Mouse (Mus musculus) thymus, postnatal 4 days (tissue): ENCODE measurements at regions not wholly inside any gene's neighbourhood (a gene's known extent, or its start where the extent isn't known, plus 50 kb on each side); places are given as distances from the start of the nearest gene placed in this dataset.
A peak's percentile ranks its signal among the peaks of the same experiment; 100 is the strongest.

ENCODE experiments used
- DNase-seq: peaks from one replicate; pipeline ENCODE4 v3.0.0; 2021

DNA sequence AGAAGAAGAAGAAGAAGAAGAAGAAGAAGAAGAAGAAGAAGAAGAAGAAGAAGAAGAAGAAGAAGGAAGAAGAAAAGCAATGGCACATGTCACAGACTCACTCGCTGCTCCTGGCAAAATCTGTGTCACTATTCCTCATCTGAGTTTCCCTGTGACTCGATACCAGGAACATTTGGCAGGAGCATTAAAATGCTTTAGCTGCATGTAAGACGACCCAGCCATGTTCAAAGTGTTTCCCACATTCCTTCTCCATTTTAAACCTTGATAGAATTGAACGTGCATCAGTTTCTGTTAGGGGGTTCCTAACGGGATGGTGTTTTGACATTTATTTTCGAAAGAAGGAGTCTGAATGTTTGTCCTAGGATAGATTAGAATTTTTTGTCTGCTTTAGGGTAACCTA is 51.2 kb upstream of the Pja2 start:
- no peak for DNase-seq

DNA sequence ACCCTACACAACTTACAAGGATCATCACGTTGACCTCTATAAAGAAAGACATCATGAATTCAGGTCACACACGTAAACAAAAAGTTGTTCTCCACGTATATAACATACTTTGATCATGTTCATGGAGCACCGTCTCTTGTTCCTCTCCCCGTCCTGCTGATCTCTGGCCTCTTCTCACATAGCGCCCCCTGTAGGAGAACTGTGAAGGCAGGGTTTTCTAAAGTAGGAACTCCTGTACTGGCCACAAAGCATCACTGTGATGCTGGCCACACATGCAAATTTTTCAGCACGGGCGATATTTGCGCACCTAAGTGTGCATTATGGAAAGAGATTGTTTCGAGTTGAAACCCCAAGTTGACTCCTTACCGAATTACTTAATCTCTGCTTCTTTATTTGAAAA is 51.9 kb upstream of the Pja2 start:
- peak; percentile 16 for DNase-seq

DNA sequence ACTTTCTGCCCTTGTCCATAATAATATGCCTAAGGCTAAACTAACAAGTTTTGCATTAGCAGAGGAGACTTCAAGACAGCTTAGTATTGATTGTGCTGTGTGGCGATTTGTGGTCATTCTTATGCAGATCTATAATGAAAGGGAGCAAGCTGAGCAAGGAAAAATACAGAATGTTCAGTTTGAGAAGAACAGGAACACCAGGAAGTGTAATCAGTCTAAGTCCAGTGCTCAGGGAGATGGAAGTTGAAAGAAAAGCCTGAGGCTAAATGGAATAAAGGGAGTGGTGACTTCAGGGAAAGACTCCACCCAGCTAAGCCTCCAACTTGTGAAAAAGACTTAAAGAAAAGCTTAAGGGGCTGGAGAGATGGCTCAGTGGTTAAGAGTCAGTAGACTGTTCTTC is 58.6 kb upstream of the Pja2 start:
- no peak for DNase-seq

DNA sequence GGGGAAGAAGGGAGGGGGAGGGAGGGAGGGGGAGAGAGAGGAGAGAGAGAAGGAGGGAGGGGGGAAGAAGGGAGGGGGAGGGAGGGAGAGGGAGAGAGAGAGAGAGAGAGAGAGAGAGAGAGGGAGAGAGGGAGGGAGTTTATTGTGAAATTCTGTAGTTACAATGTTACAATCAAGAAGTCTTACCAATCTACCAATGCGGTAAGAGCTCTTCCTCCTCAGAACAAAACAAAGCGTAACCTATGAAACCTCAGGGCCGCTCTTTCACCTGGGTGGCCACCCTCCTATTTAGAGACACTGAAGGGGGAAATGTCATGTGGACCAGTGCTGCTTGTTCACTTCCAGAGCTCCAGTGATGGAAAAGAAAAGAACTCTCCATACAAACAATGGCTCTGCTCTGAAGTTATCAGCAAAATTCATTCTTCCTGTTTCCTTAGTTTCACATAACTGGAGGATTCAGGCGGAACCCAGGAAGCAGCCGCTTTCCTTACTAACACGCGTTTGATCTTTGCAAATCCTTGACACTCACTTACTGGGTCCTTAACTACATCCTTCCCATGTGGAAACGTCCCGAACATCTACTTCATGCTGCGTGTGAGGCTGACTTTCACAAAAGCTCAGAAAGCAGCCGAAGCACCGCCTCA is 65.7 kb upstream of the Pja2 start:
- DNase-seq = no peak

DNA sequence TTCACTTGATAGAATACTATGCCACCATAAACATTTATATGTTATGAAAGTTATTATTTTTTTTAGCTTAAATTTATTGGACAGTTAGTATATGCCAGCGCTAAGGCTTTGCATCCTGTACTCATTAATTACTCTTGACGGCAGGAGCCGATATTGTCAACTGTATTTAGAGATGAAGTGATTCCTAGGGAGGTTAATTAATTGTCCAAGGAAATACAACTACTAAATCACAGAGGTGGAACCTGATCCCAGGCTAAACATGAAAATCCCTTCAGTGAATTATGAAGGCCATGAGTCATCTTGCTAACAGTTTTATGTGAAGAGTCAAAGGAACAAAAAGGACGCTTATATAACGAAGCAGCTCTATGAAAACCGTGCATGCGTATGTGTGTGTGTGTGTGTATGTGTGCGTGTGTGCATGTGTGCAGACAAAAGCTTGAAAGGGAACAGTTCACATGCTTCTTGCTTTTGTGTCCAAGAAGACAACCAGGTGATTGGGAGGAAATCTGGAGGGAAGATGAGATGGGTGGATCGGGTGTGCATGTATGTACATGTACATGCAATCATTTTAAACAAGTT is 66.5 kb upstream of the Pja2 start:
- DNase-seq = no peak

DNA sequence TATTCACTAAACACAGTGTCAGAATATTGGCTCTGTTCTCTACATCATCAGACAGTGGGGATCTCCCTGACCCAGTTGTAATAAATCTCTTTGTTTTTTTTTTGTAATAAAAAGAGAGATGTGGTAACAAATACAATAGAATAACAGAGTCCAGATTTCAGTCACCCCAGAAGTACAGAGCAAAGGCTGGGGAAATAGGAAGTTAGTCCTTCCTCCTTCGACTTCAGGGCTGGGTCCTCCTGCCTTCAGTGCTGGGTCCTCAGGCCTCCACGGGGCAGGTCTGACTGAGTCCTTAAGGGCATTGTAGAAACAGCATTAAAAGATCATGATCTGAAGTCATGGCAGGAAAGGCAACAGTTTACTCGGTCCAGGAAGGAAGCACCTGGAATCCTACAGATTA is 67.0 kb upstream of the Pja2 start:
- no peak for DNase-seq

DNA sequence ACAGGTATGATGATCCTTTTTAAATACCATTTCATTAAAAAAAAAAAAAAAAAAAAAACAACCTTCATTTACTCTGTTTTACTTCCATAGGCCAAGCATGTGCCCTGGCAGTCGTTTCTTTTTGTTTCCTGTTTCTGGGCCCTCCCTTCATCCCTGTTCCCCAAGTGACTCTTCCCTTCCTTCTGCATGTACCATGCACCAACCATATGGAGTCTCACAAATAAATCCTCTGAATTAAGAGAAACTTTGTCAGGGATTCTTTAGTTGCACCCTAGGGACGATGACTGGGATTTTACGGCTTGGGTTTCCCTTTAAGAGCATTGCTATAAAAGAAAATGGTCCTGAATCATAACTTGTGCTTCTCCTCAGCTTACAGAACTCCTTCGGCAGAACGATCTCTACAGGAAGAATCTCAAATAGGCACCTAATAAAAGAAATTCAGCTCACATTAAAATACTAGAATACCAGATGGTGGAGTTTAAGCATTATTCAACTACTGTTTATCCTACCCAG is 75.1 kb upstream of the Pja2 start:
- DNase-seq = no peak

DNA sequence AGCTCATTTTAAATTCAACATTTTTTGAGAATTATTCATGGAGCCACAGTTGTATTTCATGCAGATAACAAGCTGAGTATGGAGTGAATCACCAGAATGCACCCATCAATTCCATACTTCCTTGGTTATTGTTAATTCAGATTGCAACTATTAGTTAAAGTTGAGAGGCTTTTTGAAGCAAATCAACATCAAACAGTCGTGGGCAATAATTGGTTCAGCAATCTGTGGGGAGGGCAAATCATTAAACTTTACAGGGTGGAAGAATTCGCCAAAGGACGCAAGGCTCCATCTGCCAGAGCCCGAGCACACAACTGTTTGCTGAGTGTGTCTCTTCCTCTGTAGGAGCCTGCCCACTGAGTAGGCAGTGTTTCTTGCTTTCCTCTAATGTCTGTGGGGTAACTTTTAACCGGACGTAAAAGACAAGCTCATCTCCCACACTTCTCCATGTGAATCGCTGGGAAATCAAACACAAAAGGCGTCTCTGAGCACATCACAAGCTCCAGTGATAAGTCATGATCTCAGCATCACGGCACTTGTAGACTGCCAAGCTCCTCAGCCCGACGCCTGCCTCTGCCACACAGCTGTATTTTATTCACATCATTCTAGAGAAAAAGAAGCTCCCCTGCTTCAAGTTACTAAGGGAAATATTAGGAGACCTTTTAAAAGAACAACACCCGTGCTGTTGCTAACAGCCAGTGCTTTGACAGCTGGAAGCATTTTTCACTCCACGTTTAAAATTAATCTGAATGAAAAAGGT is 75.7 kb upstream of the Pja2 start:
- no peak for DNase-seq

DNA sequence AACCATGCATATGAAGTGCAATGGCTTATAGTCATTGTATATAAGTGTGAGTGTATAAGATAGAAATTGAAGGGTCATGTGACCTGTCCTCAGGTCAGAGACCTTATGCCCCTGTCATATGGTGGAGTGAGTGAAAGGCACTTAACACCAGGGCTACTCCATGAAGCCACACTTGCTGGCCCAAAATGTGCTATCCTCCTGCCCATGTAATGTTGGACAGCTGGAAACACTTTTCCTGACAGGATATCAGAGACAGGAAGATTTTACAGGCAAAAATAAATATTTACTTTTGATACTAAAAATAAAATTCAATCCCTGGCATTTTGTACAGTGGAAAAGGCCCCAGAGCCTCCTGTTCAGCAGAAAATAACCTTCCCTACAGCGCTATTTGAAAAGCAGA is 94.1 kb upstream of the Pja2 start:
- no peak for DNase-seq

DNA sequence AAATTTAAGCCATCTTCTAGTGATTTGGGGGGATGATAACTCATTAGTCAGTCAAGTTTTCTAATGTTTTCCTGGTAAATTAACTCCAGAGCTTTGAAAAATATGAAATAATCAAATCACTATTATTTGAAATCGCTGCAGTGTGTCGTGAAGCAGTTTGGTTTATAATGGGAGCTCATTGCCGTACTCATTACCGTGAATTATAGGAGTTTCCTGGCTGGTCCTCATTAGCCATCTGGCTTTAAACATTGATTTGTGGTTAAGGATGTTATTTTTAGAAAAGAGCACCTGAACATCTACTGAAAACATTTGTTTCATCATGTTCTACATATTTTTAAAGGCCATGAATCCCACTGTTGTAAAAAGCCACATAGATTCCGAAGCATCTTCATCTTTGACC is 94.8 kb upstream of the Pja2 start:
- no peak for DNase-seq

DNA sequence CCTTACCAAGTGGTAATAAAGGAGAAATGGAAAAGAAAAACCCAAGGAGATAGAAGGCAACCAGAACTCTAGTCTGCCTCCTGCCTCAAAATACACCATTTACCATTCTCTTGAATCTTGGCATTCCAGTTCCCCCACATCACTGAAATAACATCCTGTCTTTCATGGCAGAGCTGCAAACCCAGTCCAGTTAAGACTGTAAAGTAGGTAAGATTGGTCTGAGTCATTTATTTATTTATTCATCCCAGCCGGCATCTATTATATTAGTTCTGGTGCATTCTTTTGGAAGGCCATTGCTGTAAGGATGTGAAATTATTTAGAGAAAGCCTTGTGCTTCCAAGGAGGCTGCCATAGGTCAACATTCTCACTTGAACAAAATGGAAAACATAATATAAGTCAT is 107.9 kb upstream of the Pja2 start:
- DNase-seq = no peak

DNA sequence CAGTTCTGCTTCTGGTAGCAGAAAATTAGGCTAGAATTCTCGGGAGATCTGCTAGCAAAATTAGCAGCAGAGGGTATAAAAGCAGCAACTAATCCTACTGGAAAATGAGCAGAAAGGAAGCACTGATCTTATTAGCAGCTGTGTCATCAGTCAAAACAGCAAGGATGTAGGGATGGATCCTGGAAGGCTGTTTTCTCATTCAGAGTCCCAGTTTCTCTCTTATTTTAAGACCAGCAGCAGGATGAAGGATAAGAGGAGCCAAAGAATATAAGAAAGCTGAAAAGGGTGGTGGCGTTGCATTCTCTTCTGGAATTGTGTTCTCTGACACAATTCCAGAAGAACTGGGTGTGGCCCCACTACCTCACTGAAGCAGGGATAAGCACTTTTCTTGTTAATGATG is 123.0 kb upstream of the Pja2 start:
- no peak for DNase-seq

DNA sequence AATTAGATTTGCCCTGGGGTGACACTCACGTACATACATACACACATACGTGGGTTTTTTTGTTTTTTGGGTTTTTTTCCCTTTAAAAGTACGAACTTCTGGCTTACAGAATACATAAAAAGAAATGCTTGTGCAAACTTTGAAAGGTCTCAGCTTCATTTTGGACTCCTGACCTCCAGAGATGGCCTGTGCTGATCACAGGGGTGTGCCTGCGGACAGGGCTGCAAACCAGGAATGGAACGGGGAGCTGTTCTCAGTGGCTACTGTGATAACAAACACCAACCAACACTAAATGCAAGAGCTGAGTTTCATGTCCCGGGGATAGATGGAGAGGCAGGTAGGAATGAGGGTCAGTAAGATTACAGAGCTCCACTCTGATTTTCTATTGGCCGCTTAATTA is 134.3 kb upstream of the Man2a1 start:
- DNase-seq = no peak

DNA sequence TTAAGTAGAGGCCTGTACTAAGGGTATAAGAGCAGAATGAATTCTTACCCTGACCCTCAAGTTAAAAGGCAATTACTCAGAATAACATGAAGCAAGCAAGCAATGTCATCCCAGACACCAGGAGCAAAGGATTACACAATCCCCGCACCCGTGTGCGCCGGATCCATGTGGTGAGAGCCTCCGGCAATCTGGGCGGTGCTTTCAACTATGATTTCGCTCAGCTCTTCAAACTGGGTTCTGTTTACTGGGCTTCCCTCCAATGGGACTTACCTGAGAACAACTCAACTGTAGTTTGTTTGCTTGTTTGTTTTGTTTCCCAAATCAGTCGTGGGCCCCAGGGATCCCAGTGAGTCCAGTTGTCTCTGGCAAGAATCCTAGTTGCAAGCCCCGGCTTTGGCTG is 133.8 kb upstream of the Man2a1 start:
- DNase-seq = no peak

DNA sequence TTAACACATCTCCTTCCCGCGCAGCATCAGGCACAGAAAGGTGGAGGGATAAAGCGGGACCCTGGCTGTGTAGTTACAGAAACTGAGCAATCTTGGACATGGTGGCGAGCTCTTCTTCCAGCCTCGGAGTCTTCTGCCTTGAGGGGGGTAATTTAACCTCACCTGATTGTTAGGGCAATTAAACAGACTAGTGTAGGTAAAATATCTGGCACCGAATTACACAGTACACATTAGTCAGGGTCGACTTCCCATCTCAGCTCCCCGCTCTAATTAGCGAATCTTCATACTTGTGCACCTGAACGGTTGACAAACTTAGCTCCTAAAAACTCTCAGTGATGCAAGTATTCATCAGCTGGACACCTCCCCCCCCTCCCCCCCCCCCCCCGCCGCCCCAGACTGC is 133.2 kb upstream of the Man2a1 start:
- DNase-seq = no peak

DNA sequence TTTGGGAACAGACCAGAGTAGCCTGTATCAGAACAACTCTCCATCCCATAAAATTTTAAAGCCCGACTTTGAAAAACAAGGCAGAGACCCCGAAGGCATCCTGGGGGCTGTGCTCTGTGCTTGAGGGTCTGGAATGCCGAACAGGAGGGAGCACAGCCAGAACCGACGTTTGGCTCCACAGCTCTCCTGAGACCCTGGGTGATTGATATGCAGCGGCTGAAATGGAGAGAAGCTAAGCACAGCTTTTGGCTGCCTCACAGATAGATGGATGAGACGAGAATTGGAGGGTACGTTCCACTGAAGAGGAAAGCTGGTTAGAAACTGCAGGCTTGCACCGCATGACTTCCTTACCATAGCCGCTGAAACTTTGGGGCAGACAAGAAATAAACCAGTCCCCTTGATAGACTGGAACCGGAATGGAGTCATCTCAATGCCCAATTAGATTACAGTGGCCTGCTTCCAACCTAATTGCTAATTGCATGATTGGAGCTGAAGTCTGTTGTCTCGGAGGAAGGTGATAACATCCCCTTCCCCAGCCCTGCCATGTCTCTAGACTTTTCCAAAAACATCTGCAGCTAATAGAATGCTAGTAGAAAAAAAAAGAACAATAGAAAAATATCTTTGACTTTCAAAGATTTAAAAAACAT is 130.7 kb upstream of the Man2a1 start:
- DNase-seq = no peak

DNA sequence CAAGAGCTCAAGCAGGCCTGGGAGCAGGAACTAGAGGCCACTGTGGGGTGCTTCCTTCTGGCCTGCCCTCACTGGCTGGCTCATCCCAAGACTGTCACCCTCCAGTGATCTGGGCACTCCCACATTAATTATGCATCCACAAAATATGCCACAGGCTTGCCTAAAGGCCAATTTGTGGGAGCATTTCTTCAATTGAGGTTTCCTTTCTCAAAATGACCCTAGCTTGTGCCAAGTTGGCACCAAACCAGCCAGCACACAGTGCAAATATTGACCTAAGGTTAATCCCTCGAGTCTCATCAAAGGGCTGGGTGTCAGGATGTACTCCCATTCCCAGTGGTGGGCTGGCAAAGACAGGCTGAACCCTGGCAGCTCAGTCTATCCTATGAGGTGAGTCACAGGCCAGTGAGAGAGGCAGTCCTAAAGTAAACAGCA is 119.9 kb upstream of the Man2a1 start:
- no peak for DNase-seq

DNA sequence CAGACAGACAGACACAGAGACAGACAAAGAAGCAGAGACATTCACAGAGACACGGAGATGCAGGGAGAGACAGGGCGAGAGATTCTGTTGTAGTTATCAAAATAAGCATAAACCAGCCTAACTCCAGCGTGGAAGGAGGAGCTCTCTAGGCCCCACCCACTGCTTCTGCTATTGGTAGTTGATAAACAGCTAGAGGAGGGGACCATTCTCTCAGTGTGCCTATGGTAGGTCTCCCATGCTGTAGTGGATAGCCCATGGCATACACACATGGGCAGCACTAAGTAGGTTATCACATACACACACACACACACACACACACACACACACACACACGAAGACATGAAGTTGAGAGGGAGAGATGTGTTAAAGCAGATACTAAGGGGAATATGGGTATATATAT is 115.7 kb upstream of the Man2a1 start:
- DNase-seq = no peak

DNA sequence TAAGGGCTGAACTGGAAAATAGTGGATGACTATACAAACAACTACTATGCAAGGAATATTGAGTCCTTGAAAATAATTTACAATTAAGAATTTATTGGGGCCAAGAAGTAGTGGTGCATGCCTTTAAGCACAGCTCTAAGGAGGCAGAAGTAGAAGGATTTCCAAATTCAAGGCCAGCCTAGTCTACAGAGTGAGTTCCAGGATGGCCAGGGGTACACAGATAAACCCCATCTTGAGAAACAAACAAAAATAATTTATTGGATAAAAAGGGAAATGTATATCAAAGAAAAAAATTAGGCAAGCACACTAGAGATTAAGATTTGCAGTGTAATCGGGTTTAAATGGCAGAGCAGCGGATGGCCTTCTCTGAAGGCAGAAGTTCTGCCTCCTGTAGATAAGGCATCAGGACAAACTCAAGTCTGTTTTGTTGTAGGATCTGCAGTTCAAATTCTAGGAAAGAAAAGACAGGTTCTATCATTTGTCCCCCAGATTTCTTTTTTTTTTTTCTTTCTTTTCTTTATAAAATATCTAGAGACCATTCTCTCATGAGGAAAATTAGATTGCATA is 110.7 kb upstream of the Man2a1 start:
- DNase-seq = no peak

DNA sequence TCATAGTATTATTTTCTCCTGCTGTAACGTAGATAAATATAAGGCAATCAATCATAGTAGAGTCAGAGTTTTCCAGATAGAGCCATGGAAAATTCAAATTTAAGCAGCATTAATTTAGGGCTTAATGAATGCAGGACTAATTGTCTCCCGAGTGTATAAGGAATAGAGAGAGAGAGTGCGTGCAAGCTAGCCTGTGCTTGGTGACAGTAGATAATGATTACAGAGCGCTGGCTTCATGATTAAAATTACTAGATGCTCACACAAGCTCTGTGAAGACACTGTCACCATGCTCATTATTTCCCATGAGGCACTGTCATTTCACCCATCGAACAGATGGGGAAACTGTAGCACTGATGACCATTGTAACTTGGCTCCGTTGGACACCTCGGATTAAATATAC is 109.9 kb upstream of the Man2a1 start:
- DNase-seq = no peak

DNA sequence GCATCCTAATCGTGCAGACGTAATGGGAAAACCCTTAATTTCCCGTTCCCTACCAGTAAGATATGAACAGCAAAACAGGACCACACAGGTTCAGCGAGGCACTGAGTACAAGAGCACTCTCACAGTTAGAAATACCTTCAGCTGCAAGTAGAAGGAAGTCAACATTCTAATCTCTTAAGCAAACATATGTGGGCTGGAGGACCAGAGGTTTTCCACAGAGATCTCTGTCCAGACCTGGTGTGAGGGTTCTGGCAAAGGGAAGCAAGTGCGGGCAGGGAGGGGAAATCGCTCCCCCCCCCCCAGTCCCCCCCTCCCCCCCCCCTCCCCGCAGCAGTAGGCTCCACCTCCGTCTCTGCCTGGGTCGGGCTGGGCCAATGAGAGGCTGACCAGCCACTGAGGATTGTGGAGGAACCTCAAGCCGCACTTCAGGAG is 108.6 kb upstream of the Man2a1 start:
- DNase-seq = no peak

DNA sequence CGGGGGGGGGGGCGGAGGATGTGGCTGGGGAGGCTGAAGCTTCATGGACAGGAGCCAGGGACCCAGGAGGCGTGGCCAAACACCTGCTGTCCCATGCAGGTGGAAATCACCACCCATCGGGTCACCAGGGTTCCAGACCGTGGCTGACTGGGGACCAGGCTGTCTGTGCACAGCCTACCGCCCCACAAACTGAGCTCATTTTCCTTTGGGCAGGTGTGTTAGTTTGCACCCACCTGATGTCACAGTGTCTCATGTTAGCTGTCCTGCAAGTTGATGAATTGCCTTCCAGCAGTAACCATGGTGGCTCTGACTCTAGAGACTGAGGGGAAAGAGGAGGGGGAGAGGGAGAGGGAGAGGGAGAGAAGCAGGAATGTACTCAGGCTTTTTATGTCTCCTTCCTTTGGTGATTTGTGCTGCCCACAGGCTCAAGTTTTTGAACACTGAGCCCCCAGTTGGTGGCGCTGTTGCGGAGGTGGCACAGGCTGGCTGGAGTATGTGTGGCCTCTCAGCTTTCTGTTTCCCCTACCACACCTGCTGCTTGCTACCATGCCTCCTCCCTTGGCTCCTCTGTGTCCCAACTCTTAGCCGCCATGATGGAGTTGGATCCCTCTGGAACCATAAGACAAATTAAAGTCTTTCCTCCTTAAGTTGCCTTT is 107.8 kb upstream of the Man2a1 start:
- DNase-seq = peak; percentile 77
